Mouse (Mus musculus): ENCODE measurements around the gene Rpl35. TPM values are rescaled to one million over a fixed set of nuclear protein-coding genes. Genes with fewer than 3 reads are reported as not detected.

Rpl35 gene
- polyA plus RNA-seq, 1 experiment from 2014 or later, result 585 TPM

GRCm38 (mm10) chr2:39001866-39002265 is 3.6 kb downstream of the Rpl35 start:
- Histone ChIP-seq H3K4me1 (replicated peaks; ENCODE audit: control insufficient read depth, insufficient read depth, low read length) (no peaks in the 10 kb centered on the region; the same call in 1 of the 2 replicates), H3K4me2 (replicated peaks; ENCODE audit: low read depth) (no peak overlapping the region), H3K27ac (ENCODE audit: low read depth, low read length) (no peak overlapping the region), H3K4me3 (ENCODE audit: low read depth, low read length) (no peak overlapping the region), H3K36me3 (ENCODE audit: control insufficient read depth, insufficient read depth) (peaks cover 38% of the 10 kb centered on the region; the same call in 1 of the 2 replicates), H3K9me3 (ENCODE audit: control insufficient read depth) (no peaks in the 10 kb centered on the region), H3K9ac (ENCODE audit: low read depth, low read length) (no peak overlapping the region), H3K27me3 (replicated peaks; ENCODE audit: control insufficient read depth, insufficient read depth, low read length) (no peaks in the 10 kb centered on the region)
- no peak for ATAC-seq
- no peak for TF ChIP-seq CTCF (IDR thresholded peaks at IDR 0.05; ENCODE audit: low read depth)
- WGBS, result 56% methylated on average over 3 of the region's 3 CpGs

GRCm38 (mm10) chr2:39000587-39000919 is 4.9 kb downstream of the Rpl35 start:
- Histone ChIP-seq H3K9ac (ENCODE audit: low read depth, low read length) (no peak overlapping the region), H3K9me3 (ENCODE audit: control insufficient read depth) (no peaks in the 10 kb centered on the region), H3K27me3 (replicated peaks; ENCODE audit: control insufficient read depth, insufficient read depth, low read length) (no peaks in the 10 kb centered on the region), H3K4me3 (ENCODE audit: low read depth, low read length) (no peak overlapping the region), H3K36me3 (ENCODE audit: control insufficient read depth, insufficient read depth) (peaks cover 38% of the 10 kb centered on the region; the same call in 1 of the 2 replicates), H3K4me2 (replicated peaks; ENCODE audit: low read depth) (no peak overlapping the region), H3K27ac (ENCODE audit: low read depth, low read length) (0 out of 2 replicates have a peak overlapping the region, but pooled peaks have one; percentile 28), H3K4me1 (replicated peaks; ENCODE audit: control insufficient read depth, insufficient read depth, low read length) (no peaks in the 10 kb centered on the region; the same call in 1 of the 2 replicates)
- TF ChIP-seq CTCF (IDR thresholded peaks at IDR 0.05; ENCODE audit: low read depth), result no peak
- WGBS, result 76% methylated on average over 4 of the region's 4 CpGs
- ATAC-seq, result no peak

- H3K27me3 ChIP-seq (replicated peaks; ENCODE audit: control insufficient read depth, insufficient read depth, low read length), result no peaks in the 10 kb centered on the region
- H3K9me3 ChIP-seq (ENCODE audit: control insufficient read depth), result no peaks in the 10 kb centered on the region
- H3K27ac ChIP-seq (ENCODE audit: low read depth, low read length), result peak overlapping the region; percentile 28; the same call in 1 of the 2 replicates
- no peak for TF ChIP-seq CTCF (IDR thresholded peaks at IDR 0.05; ENCODE audit: low read depth)
- no peak overlapping the region for H3K9ac ChIP-seq (ENCODE audit: low read depth, low read length)
- peaks cover 38% of the 10 kb centered on the region; the same call in 1 of the 2 replicates for H3K36me3 ChIP-seq (ENCODE audit: control insufficient read depth, insufficient read depth)
- no peak overlapping the region for H3K4me3 ChIP-seq (ENCODE audit: low read depth, low read length)
- ATAC-seq, result 0 out of 2 replicates have a peak, but pooled peaks have one; percentile 8
- no peaks in the 10 kb centered on the region; the same call in 1 of the 2 replicates for H3K4me1 ChIP-seq (replicated peaks; ENCODE audit: control insufficient read depth, insufficient read depth, low read length)
- H3K4me2 ChIP-seq (replicated peaks; ENCODE audit: low read depth), result no peak overlapping the region
- WGBS, result 52% methylated on average over 8 of the region's 8 CpGs
These were observed 5.4 kb downstream of the Rpl35 start for GRCm38 (mm10) chr2:38999910-39000586.

- Histone ChIP-seq H3K4me3 (ENCODE audit: low read depth, low read length) (no peak overlapping the region), H3K9me3 (ENCODE audit: control insufficient read depth) (no peaks in the 10 kb centered on the region), H3K9ac (ENCODE audit: low read depth, low read length) (no peak overlapping the region), H3K4me1 (replicated peaks; ENCODE audit: control insufficient read depth, insufficient read depth, low read length) (no peaks in the 10 kb centered on the region; the same call in 1 of the 2 replicates), H3K27me3 (replicated peaks; ENCODE audit: control insufficient read depth, insufficient read depth, low read length) (no peaks in the 10 kb centered on the region), H3K36me3 (ENCODE audit: control insufficient read depth, insufficient read depth) (peaks cover 38% of the 10 kb centered on the region; the same call in 1 of the 2 replicates), H3K4me2 (replicated peaks; ENCODE audit: low read depth) (no peak overlapping the region), H3K27ac (ENCODE audit: low read depth, low read length) (no peak overlapping the region)
- 23% methylated on average over 4 of the region's 4 CpGs for WGBS
- no peak for TF ChIP-seq CTCF (IDR thresholded peaks at IDR 0.05; ENCODE audit: low read depth)
- no peak for ATAC-seq
These were observed 6.0 kb downstream of the Rpl35 start for GRCm38 (mm10) chr2:38999381-38999780.

GRCm38 (mm10) chr2:38997386-38998374 is 7.7 kb downstream of the Rpl35 start, which contains the start of gene Wdr38:
Wdr38 (plus strand) TSS chr2:38997476.
- peaks cover 31% of the 10 kb centered on the region; the same call in 1 of the 2 replicates for H3K36me3 ChIP-seq (ENCODE audit: control insufficient read depth, insufficient read depth)
- H3K27me3 ChIP-seq (replicated peaks; ENCODE audit: control insufficient read depth, insufficient read depth, low read length), result no peaks in the 10 kb centered on the region
- peak within 1 kb of the TSS; percentile 77 for H3K4me2 ChIP-seq (replicated peaks; ENCODE audit: low read depth)
- H3K4me3 ChIP-seq (ENCODE audit: low read depth, low read length), result peak within 1 kb of the TSS; percentile 50
- H3K9ac ChIP-seq (ENCODE audit: low read depth, low read length), result peak within 1 kb of the TSS; percentile 43
- H3K4me1 ChIP-seq (replicated peaks; ENCODE audit: control insufficient read depth, insufficient read depth, low read length), result no peaks in the 10 kb centered on the region; the same call in 1 of the 2 replicates
- H3K27ac ChIP-seq (ENCODE audit: low read depth, low read length), result peak within 1 kb of the TSS; percentile 11; the same call in 1 of the 2 replicates
- ATAC-seq, result peak; percentile 89
- 12% methylated on average over 33 of the region's 33 CpGs for WGBS
- H3K9me3 ChIP-seq (ENCODE audit: control insufficient read depth), result no peaks in the 10 kb centered on the region
- TF ChIP-seq CTCF (IDR thresholded peaks at IDR 0.05; ENCODE audit: low read depth), result peak; percentile 99

- no peaks in the 10 kb centered on the region for H3K27me3 ChIP-seq (replicated peaks; ENCODE audit: control insufficient read depth, insufficient read depth, low read length)
- ATAC-seq, result peak; percentile 59
- no peak for TF ChIP-seq CTCF (IDR thresholded peaks at IDR 0.05; ENCODE audit: low read depth)
- no peak overlapping the region for H3K27ac ChIP-seq (ENCODE audit: low read depth, low read length)
- no peak overlapping the region for H3K9ac ChIP-seq (ENCODE audit: low read depth, low read length)
- H3K9me3 ChIP-seq (ENCODE audit: control insufficient read depth), result no peaks in the 10 kb centered on the region
- no peaks in the 10 kb centered on the region for H3K36me3 ChIP-seq (ENCODE audit: control insufficient read depth, insufficient read depth)
- 0 out of 2 replicates have a peak overlapping the region, but pooled peaks have one; percentile 24 for H3K4me2 ChIP-seq (replicated peaks; ENCODE audit: low read depth)
- no peak overlapping the region for H3K4me3 ChIP-seq (ENCODE audit: low read depth, low read length)
- 19% methylated on average over 4 of the region's 4 CpGs for WGBS
- no peaks in the 10 kb centered on the region; the same call in 1 of the 2 replicates for H3K4me1 ChIP-seq (replicated peaks; ENCODE audit: control insufficient read depth, insufficient read depth, low read length)
These were observed 13.0 kb downstream of the Rpl35 start for GRCm38 (mm10) chr2:38992452-38992851.
